Mouse (Mus musculus) frontal cortex, postnatal 25 days (tissue): ENCODE results near the gene Tmem235.
A peak's percentile ranks its signal among the peaks of the same experiment; 100 is the strongest.
"Not testable (repeated sequence)": the region's sequence is repeated elsewhere in the genome, so short reads cannot be mapped to it uniquely, and the experiment has no call there.

Source experiments
- DNase-seq, 2 experiments: peaks; one replicate each; pipeline ENCODE4 v3.0.0; 2022; ENCODE audit warnings: low spot score in 2 of 2

Tmem235 gene

DNA sequence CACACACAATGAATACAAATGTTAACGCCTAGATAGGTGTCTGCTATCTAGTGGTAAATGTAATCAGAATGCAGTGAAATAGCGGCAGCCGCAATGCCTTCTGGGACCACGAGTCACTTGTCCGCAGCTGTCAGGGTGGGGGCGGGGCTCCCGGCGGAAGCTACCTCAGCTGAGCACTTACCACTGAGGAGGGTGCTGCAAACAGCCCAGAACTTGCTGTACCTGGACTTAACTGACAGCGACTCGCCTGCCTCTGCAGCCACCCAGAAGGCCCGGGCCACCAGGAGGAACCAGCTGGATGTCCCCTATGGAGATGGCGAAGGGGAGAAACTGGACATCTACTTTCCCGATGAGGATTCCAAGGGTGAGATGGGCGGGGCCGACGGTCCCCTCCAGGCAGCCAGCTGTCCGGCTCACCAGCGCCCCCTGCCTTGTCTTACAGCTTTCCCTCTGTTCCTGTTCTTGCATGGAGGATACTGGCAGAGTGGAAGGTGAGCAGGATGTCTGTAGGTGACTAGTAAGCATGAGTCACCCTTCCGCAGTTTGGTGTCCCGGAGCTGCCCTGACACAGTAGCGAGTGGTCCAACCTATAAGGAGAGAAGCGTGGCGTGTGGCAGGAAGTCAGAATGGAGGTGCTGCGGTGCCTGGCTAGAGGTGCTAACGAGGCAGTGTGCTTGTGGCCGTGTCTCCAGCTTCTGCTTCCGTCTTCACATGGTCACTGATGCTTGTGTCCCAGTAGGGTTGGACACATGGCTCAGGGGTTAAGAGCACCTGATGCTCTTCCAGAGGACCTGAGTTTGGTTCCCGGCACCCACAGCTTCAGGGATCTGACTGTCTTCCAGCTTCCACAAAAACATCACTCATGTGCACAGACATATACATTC is 28.2 kb upstream of the Tmem235 start:
- peak; percentile 46 to 55 for DNase-seq

DNA sequence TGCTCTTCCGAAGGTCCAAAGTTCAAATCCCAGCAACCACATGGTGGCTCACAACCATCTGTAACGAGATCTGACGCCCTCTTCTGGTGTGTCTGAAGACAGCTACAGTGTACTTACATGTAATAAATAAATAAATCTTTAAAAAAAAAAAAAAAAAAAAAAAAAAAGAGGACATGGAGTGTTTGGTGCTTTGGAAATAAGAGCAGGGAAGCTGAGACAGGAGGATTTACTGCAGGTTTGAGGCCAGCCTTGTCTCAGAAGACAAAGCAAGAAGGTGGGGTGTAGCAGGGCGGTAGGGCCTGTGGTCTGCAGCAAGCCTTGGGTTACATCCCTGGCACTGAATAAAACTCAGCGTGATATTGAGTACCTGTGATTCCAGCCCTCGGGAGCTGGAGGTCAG is 27.0 kb upstream of the Tmem235 start:
- DNase-seq: not testable (repeated sequence)

DNA sequence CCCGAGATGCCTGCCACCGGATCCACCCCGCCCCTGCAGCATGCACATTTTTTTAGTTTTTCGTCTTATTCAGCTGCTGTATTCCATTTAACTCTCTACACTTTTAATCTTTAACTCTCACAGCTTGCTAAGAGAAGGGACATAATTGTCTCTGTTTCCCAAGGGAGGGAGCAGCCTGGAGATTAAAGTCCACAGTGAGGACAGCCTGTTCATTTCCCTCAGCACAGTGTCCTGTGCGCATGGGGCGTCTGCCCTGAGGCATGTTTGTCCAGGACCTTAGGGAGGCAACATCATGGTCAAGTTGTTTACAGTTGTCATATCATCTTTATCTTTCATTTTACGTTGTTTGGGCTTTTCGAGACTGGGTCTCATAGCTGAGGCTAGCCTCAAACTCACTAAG is 26.5 kb upstream of the Tmem235 start:
- no peak for DNase-seq

DNA sequence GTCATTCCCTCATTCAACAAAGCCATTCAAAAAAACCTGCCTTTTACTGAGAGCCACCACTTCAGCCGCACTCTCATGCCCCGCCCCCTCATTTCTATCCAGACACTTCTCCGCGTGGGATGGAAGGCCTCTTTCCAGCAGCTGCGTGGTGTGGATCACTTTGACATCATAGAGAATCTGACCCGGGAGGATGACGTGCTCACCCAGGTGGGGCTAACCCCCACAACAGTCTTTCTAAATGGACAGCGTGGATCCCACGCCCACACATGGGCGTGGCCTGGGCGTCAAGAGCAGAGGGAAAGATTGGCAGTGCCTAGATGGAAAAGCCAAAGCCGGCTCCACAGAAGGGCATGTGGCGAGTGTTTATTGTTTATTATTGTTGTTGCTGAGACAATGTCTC is 24.2 kb upstream of the Tmem235 start:
- DNase-seq: no peak

DNA sequence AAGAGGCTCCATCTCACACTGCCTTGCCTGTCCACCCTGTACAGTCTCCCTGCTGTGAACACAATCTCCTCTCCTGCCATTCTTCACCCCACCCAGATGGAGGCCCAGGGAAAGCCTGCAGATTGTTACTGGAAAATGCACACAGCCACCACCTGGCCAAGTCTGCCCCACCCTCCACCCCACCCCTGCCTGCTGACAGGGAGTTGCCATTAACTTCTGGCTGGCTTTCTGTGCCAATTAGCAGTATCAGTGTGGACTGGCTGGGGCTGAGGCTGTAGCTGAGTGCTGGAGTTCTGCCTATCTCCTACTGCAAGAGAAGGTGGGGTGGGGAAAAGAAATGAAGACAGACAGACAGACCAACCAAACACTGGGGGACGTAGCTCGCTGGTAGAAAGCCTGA is 22.0 kb upstream of the Tmem235 start:
- no peak for DNase-seq

DNA sequence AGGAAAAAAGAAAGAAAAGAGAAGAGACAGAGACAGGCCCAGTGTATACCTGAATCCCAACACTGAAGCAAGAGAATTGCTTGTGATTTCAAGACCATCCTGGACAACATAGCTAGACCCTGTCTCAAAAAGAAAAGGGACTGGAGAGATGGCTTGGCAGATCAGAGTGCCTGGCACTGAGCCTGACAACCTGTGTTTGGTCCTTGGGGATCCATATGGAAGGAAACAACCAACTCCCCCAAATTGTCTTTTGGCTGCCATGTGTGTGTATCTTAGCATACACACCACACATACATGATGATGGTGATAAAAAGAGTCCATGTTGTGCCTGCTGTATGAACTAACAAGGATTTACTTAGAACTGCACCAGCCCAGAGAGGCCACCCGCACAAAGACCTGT is 21.5 kb upstream of the Tmem235 start:
- DNase-seq: no peak

DNA sequence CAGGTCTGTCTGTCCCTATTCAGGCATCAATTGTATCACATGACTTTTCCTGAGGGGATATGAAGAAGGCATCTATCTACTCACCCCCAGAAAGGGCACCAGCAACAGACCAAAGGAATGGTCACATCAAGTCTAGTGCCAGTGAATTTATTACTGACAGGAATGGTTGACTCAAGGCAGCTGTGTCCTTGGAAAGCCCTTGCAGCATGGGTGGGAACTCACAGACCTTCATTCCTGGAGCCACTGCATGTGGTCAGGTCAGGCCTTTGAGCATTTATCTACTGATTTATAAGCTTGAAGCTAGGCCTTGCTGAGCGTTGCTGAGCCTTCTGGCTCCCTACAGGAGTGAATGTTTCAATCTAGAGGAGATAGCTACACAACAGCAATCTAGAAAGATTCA is 19.6 kb upstream of the Tmem235 start:
- no peak for DNase-seq

DNA sequence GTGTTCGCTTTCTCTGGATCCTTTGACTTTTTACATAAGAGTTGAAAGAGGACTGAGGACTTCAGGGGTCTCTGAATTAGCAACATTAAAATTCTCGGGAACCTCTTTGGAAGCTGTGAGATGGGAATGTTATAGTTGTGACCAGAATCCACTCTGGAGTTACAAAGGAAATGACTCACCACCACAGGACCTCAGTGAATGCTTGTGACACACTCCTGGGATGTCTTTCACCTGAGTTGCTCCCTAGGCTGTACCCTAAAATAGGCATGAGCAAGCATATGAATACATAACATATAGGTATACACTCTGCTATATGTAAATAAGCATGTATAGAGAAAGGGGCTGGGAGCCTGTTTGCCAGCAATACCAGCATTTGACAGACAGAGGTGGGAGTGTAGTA is 17.1 kb upstream of the Tmem235 start:
- no peak for DNase-seq

DNA sequence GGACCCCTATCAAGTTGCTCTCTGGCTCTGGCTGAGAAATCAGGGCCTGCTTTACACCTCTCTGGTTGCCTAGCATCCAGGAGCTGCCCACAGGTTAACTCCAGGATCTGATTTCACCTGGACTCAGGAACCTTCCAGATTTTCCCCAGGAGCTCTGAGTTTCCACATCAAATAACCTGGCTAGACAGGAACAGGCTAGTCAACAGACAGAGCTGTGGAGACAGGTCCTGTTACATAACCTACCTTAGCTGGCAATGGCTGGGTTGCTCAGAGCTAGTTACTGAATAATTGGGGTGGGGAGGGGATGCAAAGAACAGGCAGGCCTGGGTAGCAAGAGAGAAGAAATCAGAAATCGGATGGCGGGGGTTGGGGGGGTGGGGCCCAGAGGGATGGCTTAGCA is 15.6 kb upstream of the Tmem235 start:
- no peak for DNase-seq

DNA sequence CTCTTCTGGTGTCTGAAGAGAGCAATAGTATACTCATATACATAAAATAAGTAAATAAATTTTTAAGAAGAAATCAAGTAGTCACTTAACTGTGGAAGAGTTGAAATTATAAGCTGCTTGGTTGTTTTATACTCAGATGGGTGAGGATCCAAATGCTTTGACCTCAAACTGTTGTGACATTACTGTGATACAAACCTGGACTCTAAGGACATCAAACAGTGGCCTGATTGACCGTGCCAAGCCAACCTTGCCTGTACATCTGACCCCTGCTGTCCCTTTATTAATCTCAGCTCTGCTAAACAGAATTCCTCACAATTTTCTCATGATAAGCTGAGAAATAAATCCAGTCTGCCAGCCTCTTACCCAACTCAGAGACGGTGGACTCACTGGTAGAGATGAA is 14.9 kb upstream of the Tmem235 start:
- no peak for DNase-seq

DNA sequence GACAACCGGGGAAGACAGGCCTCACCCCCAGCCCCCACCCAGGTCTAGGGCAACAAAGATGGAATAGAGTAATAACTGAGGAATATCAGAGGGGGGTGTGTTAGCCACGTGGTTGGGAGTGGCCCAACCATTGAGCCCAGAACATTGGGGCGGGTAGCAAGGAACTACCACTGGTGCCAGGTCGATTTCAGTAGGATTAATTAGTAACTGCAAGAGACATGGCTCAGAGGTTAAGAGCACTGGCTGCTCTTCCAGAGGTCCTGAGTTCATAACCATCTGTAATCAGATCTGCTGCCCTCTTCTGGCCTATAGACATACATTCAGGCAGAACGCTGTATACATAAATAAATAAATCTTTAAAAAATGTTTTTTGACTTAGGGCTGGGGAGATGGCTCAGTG is 13.9 kb upstream of the Tmem235 start:
- no peak for DNase-seq

DNA sequence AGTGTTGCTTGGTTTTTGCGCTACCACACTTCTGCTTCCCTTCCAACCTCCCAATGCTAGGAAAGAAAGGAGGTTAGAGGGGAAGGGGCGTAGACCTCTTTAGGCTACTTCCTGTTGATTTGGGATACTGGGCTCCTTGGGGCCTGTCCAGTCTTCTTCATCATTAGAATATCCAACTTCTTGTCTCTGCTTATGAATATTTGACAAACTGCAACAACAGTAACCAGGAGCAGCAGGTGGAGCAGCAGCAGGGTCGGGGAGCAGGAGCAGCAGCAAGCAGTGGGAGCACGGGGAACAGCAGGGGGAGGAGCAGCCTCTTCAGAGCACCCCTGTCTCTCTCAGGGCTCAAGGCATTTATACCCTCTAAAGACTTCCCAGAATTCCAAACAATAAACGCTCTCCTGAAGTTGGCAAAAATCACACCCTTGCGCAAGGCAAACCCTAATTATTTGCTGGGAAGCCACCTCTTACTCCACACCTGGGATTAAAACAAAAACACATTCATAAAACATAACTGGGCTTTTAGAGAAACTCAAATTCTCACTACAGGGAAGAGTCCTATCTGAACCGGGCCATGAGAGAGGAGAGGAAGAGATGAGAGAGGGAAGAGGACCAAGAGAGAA is 12.8 kb upstream of the Tmem235 start:
- DNase-seq: no peak

DNA sequence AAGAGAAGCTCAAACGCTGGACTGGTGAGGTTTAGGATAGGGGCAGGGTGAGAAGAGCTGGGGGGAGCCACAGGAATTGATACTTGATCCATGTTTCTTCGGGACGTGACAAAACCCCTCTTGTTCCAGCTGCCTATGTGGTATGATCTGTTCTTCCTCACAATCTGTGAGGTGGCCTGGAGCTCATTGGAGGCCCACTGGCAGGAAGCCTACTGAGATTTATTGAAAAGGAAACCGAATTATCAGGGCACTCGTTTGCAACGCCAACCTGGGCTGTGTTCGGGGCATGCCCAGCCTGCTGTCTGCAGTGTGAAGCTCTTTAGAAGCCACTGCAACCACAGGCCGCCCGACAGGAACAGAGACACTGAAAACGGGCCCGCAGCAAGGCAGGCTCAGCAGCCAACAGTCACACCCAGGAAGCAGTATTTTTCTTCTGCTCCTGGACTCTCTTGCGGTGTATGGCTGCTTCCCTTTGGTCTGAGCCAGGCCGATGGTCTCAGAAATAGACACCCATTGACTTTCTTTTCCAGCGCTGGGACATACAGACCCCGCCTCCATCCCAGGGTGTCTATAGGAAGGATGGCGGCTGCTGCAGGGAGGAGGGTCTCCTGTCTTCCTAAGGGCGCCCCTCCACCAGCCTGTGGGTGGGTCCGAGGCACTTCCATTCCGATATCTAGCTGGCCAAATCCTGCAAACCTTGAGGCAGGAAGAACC is 12.1 kb upstream of the Tmem235 start:
- DNase-seq: peak in 1 of 2 experiments; percentile 41

DNA sequence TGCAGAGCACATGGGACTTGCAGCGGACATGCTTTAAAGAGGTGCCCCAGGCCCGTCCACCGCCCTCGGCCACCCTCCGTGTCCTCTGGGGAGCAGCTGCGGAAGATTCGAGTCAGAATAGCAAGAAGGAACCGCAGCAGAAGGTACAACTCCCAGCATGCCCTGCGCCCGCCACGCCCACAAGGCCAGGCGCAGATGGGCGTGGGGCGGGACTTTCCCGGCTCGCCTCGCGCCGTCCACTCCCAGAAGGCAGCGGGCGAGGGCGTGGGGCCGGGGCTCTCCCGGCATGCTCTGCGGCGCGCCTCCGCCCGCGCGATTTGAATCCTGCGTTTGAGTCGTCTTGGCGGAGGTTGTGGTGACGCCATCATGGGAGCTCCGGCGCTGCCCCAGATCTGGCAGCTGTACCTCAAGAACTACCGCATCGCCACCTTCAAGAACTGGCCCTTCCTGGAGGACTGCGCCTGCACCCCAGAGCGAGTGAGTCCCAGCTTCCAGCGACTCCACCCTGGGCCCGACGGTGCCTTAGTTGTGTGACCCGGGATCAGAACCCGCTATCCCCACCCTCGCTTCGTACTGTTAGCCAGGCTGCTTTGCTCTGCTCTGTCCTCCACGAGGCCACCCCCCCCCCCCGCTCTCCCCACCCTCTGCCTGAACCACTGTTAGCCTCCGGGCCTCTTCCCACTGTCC is 11.4 kb upstream of the Tmem235 start, which contains the start of gene Birc5:
Gene Birc5, plus strand, starts transcription at position 267 of the 687 bp plus-strand sequence.
- DNase-seq: peak; percentile 91 to 92

DNA sequence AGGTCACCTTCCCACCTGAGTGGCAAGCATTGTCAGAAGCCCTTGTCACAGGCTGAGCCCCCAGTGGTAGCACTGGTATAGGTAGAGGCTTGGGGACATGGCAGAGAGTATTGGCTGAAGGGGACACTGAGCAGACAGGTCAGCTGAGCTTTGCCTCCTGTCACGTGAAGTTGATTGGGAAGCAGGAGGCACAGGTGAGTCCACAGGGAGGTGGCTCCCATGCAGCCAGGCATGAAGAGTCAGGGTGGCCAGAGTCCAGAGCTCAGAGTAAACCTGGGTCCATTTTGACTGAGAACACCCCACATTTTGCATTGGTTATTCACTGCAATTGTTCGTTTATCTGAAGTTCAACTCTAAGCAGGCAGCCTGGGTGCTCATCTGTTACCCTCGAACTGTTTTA is 7.7 kb upstream of the Tmem235 start:
- no peak for DNase-seq

DNA sequence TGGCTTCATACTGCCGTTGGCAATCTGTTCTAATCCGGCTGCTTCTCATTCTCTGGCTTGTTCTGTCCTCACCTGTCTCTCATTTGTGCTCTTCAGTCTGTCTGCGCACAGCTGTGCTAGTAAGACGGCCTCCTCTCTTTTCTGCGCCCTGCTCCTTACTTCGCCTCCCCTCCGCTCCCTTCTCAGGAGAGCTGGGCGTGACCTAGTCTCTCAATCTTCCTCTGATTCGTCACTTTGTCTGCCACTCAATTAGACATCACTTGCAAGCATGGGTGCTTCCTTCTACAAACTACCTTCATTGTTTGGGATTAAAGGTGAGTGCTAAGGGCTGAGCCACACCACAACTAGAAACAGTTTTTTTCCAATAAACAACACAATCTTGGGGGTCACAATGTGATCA is 6.3 kb upstream of the Tmem235 start:
- no peak for DNase-seq

DNA sequence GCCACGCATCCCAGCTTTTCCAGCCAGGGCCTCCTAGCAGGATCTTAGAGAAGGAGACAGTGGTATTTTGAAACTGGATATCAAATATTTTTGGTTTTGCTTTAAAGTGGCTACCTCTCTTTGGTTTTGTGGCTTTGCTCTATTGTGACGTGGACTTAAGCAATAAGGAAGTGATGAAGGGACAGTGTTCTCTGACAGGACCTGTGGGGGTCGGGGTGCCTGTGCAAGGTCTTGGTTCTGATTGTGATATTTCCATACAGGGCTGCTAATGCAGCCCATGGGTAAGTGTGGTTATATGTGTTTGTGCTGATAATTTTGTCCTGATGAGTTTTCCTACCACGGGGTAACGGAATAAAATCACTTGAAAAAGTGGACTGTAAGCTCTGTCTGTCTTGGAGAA is 5.2 kb upstream of the Tmem235 start:
- DNase-seq: no peak

DNA sequence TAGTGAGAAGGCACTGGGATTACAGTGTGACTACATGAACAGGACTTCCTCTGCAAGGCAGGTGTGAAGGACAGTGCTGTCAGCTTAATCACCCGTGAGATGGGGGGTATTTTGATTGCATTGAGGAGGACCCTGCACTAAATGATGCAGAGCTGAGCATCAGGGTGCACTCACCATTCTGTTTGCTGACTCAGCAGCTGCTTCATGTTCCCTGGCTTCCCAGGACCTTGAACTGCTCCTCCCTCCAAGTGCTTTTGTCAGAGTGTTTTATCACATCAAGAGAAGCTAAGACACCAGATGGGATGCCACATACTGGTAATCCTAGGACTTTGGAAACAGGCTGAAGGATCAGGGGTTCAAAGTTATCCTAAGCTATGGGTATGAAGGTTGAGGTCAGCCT is 4.6 kb upstream of the Tmem235 start:
- no peak for DNase-seq

DNA sequence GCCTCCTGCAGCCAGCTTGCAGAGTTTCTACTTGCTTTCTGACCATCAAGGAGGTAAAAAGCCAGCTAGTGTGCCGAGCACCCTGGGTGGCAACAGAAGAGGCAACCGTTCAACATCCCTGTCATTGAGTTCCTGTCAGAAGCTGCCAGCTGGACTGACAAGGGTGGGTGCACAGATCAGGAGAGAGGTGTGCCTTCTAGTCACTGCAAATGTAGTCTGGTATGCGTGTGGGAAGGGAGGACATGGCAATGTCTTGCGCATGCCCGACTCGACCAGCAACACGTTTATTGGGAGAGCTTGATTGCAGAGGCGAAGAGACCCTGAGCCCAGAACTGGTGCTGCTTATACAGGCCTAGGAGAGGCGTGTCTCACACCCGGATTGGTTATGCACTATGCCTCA is 3.1 kb upstream of the Tmem235 start:
- no peak for DNase-seq

DNA sequence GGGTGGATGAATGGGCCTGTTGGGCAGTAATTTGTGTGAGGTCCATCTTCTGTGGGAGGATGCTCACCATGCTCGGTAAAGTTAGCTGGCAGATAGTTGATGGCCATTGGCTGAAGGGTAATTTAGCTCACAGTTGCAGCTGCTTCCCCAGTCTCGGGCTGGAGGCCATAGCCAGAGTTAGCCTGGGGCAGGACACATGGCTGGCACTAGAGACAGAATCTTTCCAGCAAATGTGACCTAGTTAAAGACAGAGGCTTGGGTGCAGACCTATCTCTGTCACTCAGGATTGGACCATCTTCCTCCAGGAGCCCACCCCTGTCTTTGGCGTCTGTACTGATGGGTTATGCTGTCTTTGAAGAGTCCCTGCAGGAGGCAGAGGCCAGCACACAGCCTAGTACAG is 2.2 kb upstream of the Tmem235 start:
- no peak for DNase-seq

DNA sequence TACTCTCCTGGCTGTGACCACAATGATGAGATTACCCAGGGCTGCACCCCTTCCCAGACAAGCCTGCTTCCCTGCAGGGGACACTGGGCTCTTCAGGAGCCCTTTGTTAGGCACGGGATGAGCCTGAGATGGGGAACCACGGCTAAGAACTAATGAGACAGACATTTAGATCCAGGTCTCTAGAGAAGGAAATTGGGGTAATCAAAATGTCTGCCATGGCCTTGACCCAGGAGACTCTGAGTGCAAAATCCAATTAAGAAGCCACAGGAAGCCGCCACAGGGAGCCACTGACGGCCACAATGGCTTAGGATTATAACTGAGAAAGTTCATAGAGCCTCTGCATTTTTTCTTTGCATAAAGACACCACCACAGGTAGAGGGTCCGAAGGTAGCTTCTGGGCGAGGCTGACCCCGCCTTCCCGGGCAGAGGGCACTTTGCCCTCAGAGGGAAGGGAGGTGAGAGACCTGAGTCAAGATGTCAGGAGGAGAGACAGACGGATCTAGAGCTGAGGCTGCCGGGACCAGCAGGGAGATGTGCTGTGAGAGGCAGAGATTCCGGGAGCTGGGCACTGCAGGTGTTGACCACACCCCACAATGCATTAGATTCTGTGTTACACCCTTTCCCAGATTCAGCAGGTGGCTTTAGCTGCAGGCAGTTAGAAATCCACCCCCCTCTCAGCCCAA is 2.8 kb downstream of the Tmem235 start:
- no peak for DNase-seq

DNA sequence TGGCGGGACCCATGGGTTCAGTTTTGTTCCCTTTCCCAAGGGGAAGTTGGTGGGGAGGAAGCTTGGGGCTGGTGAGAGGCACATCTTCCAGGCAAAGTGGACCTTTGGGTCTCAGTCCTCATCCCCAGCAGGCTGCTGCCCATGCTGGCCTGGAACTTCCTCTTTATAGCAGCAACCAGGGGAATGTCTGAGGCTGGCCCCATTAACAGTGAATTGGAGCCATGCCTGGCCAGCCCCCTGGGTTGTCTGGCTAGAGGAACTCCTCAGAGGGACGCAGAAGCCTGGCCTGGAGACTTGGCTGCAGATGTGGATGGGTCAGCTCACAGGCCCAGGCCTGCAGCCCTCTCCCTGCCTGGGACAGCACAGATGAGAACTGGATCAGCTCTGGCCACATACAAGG is 4.3 kb downstream of the Tmem235 start:
- DNase-seq: no peak
